Mouse (Mus musculus) heart, adult 11 months (tissue): ENCODE results near the gene H1f0.
"Not testable (repeated sequence)": the region's sequence is repeated elsewhere in the genome, so short reads cannot be mapped to it uniquely, and the experiment has no call there.

Experiments
- DNase-seq: peaks from one replicate; pipeline ENCODE4 v3.0.0; 2022

H1f0 gene

DNA sequence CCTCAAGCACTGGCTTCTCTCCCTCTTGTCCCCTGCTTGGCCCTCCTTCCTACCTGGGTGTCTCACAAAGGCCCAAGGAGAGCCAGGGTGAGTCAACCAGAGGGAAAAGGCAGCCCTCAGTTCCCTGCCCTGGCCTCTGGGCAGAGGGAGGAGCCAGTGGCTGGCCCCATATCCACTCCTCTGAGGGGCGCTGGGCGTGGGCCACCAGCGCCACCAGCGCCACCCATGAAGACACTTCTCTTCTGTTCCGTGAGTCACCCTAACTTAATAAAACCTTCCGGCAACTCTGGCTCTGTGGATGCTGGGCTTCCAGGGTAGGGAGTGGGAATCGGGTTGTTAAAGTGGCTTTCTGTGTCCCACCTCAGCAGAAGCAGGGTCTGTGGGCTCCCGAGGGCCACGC, 22.7 kb upstream of the H1f0 start:
- DNase-seq: no peak

DNA sequence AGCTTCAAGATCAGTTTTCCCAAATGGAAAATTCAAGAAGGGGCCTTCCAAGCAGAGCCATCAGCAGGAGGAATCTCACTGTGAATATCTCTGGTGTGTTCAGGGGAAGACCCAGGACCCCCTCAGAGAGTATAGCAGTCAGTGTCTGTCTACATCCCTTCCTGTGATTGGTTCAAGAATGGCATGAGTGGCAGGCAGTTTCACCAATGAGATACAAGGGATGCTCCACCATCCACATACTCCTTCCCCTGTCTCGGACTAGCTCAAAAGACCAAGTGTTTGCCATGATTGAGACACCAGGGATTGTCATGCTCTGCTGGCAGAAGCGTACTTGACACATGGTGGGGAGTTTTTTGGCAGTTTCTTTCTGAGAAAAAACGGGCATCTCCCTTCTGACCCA, 21.6 kb upstream of the H1f0 start:
- DNase-seq: no peak

DNA sequence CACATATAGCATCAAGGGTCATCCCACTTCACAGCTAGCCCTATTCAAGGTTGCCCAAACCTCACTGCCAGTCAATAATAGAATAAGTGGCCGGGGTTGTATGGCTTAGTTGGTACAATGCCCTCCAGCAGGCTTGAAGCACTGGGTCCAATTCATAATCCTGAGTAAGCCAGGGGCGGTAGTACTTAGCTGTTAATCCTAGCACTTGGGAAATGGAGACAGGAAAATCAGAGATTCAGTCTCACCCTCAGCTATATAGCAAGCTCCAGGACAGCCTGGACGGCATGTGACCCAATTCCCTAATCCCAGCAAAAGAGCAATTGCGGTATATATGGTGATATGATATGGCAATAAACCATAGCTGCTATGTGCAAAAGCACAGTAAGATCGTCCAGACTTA, 21.2 kb upstream of the H1f0 start:
- DNase-seq: no peak

DNA sequence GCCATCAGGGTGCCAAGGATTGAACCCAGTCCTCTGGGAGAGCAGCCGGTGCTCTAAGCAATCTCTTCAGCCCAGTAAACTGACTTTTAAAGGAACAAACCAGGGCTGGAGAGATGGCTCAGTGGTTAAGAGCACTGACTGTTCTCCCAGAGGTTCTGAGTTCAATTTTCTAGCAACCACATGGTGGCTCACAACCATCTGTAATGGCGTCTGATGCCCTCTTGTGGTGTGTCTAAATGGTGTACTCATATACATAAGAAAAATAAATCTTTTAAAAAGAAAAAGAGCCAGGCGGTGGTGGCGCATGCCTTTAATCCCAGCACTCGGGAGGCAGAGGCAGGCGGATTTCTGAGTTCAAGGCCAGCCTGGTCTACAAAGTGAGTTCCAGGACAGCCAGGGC, 20.4 kb upstream of the H1f0 start:
- not testable (repeated sequence) for DNase-seq

DNA sequence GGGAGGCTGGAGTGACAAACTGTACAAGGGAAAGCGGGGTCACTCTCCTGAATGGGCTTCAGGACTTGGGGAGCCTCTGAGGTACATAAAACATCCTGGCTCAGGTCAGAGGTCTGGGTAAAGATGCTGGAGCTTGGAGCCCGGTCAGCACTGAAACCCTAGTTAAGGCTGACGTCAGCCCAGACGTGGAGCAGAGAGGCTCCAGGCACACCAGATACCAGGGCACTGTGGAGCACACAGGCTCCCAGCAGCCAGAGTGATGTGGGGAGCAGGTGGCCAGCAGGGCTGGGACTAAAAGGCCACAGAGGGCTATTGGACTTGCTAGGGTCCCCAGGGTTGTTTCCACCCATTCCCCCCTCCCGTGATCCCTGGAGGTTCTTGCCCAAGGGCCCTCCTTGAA, 18.5 kb upstream of the H1f0 start:
- no peak for DNase-seq

DNA sequence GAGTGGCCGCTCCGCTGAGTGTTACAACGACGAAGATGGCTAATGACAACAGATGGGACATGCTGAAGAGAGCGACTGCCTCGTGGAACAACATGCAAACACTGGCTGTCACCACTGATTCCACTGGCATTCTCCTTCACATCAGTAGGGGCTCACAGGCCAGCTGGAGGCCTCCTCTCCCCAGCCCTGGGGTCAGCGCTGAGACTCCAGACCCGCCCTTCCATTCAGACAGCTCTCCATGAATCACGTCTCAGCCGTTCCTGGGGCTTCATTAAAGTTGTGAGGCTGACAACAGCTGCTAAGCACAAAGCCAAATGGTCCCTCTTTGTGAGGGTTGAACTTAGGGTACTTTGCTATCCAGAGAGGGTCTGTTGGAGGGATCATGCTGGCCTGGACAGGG, 16.7 kb upstream of the H1f0 start:
- no peak for DNase-seq

DNA sequence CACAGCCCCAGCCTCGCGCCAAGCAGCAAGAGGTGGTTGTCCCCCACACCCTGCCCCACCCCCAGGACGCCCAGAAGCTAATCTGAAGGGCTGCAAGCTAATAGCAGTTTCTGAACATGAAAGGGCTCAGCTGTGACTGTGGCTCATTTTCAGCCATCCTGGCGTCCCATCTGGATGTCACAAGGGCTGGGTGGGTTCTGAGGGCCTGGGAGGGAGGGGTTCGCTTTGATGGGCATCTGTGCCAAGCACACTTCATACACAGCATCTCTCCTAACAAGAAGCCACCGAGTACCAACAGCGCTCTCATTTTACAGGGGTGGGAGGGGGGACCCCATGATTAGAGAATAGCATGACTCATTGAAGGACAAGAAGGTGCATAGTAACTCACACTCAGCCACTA, 14.9 kb upstream of the H1f0 start:
- DNase-seq: no peak

DNA sequence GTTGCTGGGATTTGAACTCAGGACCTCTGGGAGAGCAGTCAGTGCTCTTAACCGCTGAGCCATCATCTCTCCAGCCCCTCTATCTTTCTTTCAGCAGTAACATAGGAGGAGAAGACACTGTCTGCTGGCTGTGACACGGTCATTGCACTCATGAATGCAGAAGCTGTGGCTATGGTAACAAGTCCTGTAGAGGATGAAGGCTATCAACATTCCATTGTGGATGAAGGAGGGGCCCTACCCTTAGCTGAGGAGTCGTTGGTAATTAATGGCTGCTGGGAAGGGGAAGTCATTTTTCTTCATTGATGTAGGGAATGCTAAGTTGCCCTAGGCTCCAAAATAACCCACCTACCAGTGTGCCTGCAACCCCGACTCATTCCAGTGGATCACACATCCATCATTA, 10.1 kb upstream of the H1f0 start:
- DNase-seq: no peak

DNA sequence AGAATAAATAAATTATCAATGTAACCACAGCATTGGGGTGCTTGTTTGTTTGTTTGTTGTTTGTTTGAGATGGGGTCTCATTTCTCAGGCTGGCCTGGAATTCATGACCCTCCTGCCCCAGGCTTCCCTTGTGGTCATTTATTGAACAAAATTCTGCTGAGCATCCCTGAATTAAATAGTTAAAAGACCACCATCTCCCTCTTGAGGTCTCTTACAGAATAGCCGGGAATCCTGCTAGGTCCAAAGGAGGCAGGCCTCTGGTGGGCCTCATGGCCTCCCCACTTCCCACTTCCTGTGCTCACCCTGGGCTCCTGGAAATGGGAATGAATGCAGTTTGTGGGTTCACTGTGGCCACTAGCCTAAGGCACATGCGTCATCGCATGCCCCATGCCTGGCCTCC, 9.4 kb upstream of the H1f0 start:
- no peak for DNase-seq

DNA sequence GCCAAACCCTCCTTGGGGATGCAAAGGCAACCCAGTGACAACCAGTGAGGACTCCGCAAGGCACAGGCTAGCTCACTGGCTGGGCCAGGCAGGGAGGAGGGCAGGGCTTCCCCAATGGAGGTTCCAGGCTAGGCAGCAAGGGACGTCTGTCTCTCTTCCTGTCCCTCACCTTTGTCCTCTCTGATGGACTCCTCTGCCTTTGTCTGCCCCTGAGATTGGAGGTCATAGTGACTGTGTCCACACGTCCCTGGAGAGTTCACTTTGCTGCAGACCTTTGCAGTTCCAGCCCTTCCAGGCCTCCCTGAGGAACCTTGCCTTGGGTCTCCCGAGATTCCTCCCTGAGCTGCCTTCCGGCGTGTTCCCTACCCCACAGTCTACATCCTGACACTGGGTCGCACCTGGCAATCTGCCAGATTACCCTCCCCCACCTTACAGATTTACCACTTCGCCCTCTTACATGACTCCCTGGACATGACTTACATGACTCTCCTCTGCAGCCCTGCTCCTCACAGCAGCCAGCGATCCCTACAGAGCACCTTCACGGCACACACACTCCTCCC, 5.5 kb upstream of the H1f0 start:
- no peak for DNase-seq

DNA sequence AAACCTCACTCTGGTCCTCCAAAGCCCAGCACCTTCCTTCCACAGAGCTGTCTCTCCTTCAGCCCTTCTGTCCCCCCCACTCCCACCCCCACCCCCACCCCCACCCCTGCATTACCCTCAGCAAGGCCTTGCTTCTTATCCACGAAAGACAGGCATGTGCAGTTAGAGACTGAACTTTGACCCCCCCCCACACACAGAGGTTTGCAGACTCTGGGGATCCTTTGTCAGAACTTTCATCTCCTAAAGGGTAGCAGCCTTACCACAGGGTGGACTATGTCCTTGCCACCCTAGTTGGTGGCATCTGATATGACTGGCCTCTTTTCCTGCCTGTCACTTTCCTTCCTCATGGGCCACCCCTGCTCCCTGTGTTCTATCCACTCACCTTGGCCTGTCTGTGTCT, 4.9 kb upstream of the H1f0 start:
- no peak for DNase-seq

DNA sequence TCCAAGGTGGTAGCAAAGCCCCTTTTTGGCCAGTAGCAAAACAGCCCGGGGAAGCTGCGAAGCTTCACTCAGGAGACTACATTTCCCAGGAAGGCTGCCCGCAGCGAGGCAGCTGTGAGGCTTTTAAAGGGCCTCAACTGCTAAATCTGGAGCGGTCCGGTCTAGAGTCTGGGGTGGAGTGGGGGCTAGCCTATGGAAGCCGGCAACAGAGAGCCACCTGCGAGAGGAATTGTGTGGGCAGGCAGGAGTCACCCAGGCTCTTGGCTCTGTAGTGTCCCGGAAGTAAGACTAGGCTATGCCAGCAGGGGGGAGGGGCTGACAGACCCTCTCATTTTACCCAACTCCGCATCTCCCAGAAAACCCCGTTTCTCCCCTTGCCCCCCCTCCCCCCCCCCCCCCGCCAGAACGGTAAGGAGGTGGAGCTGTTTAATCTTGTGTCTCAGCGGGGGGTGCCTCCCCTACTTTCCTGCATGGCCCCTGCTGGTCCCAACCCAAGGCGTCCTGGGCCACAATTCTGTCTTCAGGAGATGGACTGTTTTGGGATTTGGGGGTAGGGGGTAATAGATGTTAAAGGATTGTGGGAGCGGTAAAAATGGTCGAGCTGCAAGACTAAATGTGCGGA, 2.5 kb upstream of the H1f0 start:
- DNase-seq: peak; percentile 89

DNA sequence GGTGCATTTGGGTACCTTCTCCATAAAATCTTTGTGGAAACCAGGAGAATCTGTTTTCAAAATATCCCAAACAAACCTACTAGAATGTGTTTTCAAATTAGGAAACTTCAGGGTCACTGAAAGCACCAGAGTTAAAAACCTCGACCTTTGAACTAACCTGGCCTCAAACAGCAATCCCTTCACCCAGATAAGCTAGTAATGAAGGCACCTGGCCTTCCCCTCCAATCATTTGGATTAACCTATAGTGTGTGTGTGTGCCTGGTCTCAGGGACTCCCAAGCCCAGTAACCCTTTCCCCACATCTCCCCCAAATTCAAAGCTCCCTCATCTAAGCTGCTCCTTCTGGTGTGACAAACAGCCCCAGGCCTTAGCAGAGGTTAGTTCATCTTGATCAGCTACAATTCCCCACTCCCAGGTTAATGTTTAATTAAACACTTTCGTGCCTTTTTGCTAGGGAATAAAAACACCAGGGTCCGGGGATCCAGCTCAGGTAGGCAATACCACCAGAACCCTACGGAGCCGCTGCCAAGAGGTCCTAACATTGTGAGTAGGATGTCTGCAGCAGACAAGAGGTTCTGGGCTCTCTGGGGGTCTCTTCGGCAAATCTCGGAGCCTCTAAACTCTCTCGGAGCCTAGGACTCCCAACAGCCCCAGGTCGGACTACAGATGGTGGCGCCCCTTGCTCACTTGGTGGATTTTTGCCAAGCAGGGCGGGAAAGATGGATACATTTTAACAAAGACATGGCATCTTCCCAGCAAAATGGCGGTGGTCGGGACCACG, 1.5 kb upstream of the H1f0 start:
- peak; percentile 91 for DNase-seq

DNA sequence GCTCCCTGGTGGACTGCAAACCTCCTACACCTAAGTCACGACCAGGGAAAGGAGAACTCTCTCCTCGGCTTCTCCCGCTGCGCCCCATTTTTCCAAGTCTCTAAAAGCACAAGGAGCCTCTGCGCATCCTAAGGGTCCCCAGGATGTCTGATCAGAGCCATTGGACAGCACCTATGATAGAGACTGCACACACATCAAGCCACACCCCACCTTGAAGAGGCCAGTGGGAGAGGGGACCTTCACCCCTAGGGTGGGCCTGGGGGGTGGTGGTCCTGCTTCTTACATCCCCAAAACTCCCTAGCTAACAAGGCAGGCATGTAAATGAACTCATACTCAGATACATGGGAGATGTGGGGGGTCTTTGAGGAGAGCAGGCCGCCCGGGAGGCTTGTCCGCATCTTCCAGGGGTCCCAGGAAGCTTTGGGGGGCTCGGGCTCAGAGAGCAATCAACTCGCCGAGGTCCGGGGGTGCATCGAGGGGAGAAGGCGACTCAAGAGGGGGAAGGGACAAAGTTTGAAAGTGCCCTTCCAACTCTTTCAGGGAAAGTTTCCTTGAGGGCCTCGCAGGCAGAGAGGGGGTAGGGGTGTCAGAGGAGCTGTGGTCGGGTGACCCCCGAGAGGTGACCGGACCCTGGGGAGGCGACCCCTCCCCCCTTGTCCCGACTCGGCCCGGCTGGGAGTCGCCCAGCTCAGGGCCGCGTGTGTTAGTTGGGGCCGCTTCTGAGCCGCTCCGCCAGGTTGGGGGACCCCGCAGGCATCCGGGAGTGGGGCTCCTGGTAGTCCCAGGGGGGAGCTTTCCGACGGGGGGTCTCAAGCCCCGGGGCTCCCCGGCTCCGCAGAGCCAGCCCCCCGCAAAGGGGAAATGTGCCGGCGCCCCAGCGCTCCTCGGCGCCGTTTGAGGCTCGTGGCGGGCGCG, 702 bp upstream of the H1f0 start:
- peak; percentile 96 for DNase-seq

DNA sequence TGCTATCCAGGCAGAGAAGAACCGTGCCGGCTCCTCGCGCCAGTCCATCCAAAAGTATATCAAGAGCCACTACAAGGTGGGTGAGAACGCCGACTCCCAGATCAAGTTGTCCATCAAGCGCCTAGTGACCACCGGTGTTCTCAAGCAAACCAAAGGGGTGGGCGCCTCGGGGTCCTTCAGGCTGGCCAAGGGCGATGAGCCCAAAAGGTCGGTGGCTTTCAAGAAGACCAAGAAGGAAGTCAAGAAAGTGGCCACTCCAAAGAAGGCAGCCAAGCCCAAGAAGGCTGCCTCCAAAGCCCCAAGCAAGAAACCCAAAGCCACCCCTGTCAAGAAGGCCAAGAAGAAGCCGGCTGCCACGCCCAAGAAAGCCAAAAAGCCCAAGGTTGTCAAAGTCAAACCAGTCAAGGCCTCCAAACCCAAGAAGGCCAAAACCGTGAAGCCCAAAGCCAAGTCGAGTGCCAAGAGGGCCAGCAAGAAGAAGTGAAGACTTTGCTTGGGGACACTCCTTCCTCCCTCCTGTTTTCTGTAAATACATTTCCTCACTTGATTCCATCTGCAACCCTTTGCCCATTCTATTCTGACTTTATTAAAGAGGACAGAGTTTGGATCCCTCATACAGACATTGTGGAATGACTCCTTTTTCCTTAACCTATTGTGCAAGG, 704 bp downstream of the H1f0 start:
- no peak for DNase-seq

DNA sequence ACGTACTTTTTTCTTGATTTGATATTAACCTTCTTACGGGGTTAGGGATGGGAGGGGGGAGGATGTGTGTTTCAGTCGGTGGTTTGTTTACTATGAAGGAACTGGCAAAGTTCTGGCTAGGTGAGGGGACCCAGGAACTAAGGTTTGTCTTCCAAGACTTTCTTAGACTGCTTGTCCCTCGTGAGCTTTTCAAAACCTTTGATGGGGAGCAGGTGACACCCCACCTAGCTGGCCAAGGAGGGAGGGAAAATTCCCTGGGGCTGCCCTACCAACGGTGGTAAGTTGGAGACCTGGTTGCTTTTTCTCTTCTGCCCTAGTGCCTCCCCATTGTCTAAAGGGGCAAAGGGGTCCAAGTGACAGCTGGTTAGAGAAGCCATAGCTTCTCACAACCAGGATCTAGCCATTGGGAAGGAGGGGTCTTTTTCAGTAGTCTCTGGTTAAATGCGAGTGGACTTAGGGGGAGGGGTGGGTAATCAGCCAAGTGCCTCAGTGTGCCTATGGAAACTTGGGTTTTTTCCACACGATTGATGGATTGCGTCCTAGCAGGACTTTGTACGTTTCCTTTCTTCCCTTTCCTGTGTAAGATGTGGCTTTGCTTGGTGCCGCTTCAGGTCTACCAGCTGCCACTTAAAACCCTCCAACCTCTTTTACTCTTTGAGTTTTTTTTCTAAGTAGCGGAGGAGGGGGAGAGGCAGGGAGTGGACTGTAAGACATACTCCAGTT, 1.4 kb downstream of the H1f0 start:
- DNase-seq: peak; percentile 88

DNA sequence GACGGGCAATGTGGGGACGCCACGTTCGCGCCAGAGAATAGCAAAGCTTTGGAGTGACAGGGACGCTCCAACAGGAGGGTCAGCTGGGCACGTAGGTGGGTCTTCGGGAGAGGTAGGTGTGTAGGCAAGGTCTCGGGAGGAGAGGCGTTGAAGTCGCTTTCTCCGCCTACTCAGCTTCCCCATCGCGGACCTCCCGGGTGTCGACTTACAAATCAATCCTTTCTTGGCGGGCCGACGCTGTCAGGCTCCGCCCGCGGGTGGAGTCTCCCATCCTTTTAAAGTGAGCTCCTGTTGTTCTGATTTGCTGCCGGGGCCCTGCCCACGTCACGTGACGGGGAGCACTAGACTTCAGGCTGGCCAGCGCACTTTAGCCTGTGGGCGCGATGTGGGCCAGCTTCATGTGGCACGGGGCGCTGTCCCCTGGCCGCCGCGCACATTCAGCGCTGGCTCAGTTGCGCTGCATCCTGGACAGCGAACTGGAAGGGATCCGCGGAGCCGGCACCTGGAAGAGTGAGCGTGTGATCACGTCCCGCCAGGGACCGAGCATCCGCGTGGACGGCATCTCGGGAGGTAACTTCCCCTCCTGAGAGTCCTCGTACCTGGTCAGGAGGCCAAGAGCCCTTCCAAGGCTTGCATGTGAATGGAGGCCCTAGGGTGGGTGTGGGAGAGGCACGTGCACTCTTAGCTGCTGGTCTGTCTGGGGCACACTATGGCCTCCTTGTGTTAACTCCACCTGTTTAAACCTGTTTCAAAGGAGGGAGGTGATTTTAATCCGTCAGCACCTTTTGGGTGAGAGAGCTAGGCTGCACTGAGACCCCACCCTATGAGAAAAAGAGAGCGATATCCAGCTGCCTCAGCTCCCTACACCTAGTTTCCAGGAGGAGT, 2.5 kb downstream of the H1f0 start:
- DNase-seq: peak; percentile 100

DNA sequence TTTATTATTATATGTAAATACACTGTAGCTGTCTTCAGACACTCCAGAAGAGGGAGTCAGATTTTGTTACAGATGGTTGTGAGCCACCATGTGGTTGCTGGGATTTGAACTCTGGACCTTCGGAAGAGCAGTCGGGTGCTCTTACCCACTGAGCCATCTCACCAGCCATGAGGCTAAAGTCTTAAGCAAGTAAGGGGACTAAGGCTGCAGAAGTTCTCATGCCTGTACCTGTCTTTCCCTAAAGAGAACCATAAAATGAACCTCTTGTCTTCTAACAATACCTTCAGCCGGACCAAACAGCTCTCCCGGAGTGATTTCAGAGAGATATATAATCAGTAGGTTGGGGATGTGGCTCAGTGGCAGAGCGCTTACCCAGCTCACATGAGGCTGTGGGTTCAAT, 3.7 kb downstream of the H1f0 start:
- not testable (repeated sequence) for DNase-seq

DNA sequence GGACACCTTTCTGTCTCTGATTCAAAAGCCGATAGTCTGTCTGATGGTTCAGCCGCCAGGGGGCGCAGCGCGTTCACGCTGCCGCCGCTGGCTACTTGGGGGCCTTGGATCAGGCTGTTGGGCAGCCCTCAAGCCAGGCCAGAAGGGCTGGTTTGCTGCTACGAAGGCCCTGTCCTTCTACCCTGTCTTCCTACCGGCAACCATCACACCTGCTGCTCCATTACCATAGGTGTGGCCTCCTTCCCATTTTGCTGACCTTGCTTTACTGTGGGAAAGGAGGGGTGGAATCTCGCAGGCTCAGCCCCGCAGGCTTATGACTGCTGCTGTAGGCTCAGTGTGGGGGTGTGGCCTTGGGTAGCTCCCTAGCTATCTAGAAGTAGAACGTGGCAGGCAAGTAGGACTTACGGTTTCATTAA, 9.7 kb downstream of the H1f0 start:
- peak; percentile 95 for DNase-seq

DNA sequence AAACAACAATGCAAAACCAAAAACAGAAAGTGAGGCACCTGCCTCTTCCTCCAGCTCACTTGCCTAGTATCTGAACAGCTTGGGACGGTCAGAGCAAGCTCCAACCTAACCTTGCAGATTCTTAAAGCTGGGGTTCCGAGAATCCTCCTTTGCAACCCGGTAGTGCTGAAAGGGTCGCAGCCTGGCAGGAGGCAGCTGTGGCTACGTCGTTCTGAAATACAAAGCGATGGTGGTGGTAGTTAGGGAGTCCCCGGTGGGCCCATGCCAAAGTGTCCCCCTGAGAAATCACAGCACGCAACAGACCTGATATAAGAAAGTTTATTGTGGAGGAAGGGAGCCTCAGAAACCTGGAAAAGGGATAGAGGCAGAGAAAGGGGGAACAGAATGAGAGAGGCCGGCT, 10.1 kb downstream of the H1f0 start:
- peak; percentile 91 for DNase-seq

DNA sequence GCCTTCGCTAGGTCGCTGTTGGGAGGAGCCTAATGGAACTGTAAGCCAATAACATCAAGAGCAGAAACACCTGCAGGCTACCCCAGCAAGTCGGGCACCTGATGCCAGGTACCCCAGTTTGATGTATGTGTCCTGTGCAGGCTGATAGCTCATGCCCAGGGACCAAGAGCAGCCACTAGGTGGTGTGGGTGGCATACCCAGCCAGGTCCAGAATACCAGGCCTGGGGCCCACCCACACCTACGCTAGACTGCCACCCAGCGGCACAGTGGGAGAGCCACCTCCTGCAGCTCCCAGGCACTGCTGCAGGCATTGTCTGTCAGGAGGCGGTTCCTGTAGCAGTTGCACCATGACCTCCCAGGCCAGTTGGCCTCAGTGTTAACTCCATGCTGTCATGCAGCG, 10.6 kb downstream of the H1f0 start:
- DNase-seq: peak; percentile 97
